Comparison of ENCODE assay signal across 16 mouse cellular contexts in the genomic region with DNA sequence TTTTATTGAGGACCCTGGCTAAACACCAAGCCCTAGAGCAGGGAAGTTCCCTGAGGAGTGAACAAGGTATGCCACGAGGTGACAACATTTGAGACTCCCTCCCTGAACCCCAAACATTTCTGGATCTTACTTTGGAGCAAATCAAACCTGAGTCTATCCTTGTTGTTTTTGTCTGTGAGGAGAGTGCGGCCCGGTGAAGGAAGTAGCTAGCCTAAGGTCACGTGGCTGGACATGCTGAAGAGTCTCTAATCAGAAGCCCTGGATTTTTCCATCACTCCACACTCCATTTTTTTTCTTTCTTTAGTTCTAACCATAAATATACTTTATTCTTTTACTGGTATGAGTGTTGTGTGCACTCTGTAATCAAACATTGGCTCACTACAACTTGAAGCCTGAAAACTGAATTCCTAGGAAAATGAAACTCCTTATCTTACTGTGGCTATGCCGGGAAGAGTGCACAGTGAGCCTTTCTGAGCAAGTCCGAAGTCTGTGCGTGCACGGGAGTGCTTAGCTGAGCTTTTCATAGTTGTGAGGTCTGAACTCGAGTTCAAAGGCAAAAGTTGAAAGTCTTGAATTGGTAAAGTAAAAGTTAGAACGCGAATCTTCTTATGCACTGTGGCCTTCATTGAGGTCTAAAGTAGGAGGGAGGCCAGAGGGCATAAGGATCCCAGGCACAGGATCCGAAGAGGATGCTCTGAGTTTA. TPM values are rescaled to one million over a fixed set of nuclear protein-coding genes. Genes with fewer than 3 reads are reported as not detected.
DNase-seq lines count a peak whose midpoint lies in the region; ATAC-seq and TF ChIP-seq lines count a peak whose summit lies in the region.
"Had no signal": no experiment of that assay in that cellular context is flagged by ENCODE, and none has a peak within 500 bp of the region (broad histone marks: within the 10 kb centered on the region; RNA-seq: fewer than 3 reads in every experiment).

No protein-coding gene starts in this region.

- H3K4me2 ChIP-seq in liver, embryonic 12.5 days = no peak overlapping the region
- no peak overlapping the region for H3K4me2 ChIP-seq in intestine, postnatal 0 days (replicated peaks; ENCODE audit: low read depth)
- H3K4me2 ChIP-seq in stomach, postnatal 0 days (replicated peaks; ENCODE audit: low read depth) = no peak overlapping the region
- H3K4me2 ChIP-seq: heart, embryonic 12.5 days; hindbrain, embryonic 12.5 days; midbrain, embryonic 15.5 days had no signal

- H3K9me3 ChIP-seq in liver, embryonic 12.5 days (replicated peaks) = no peaks in the 10 kb centered on the region
- H3K9me3 ChIP-seq in intestine, postnatal 0 days (ENCODE audit: control insufficient read depth) = no peaks in the 10 kb centered on the region
- no peaks in the 10 kb centered on the region for H3K9me3 ChIP-seq in stomach, postnatal 0 days (ENCODE audit: control insufficient read depth, low read length)
- H3K9me3 ChIP-seq: heart, embryonic 12.5 days; hindbrain, embryonic 12.5 days; midbrain, embryonic 15.5 days had no signal

- 47% methylated on average over 12 of the region's 12 CpGs for WGBS in liver, adult 2 months
- 68% methylated on average over 12 of the region's 12 CpGs for WGBS in liver, embryonic 12.5 days (ENCODE audit: insufficient replicate concordance)
- 43% methylated on average over 12 of the region's 12 CpGs for WGBS in intestine, postnatal 0 days
- 79% methylated on average over 12 of the region's 12 CpGs for WGBS in stomach, postnatal 0 days

- no peak for TF ChIP-seq POLR2A in liver, adult 2 months (IDR thresholded peaks at IDR 0.05; ENCODE audit: extremely low read depth, insufficient read depth, low read length)

- H3K27me3 ChIP-seq in liver, adult 2 months (ENCODE audit: control insufficient read depth, insufficient read depth, low read length) = no peaks in the 10 kb centered on the region
- H3K27me3 ChIP-seq in liver, embryonic 12.5 days (replicated peaks) = no peaks in the 10 kb centered on the region
- no peaks in the 10 kb centered on the region for H3K27me3 ChIP-seq in intestine, postnatal 0 days (replicated peaks; ENCODE audit: control insufficient read depth, insufficient read depth, low read length)
- no peaks in the 10 kb centered on the region for H3K27me3 ChIP-seq in stomach, postnatal 0 days (ENCODE audit: control insufficient read depth, insufficient read depth, low read length)
- H3K27me3 ChIP-seq: heart, embryonic 12.5 days; hindbrain, embryonic 12.5 days; midbrain, embryonic 15.5 days had no signal

- DNase-seq in liver, adult 2 months (ENCODE audit: extremely low read depth, low read depth, low spot score) = peak; percentile 78
- DNase-seq in kidney, postnatal 25 days = peak; percentile 62 to 81
- peak; percentile 13 for DNase-seq in stomach, postnatal 0 days (ENCODE audit: low spot score)
- no peak for DNase-seq in embryo, embryonic 10 days (ENCODE audit: low spot score)
- no peak for DNase-seq in cerebellum, adult 11 months
- DNase-seq: cerebellum, adult 9-11 months; retina, postnatal 1 day; right cerebral cortex, postnatal 4 days; thymus, postnatal 14 days had no signal

- H3K9ac ChIP-seq in liver, adult 2 months (ENCODE audit: low read depth, low read length) = no peak overlapping the region
- no peak overlapping the region for H3K9ac ChIP-seq in liver, embryonic 12.5 days
- H3K9ac ChIP-seq in intestine, postnatal 0 days (ENCODE audit: low read depth, low read length) = no peak overlapping the region
- H3K9ac ChIP-seq in stomach, postnatal 0 days (ENCODE audit: low read length) = no peak overlapping the region
- H3K9ac ChIP-seq: heart, embryonic 12.5 days; hindbrain, embryonic 12.5 days; midbrain, embryonic 15.5 days had no signal

- H3K27ac ChIP-seq in liver, adult 2 months (replicated peaks; ENCODE audit: insufficient read depth, low read depth, low read length) = peak overlapping the region; percentile 60
- no peak overlapping the region; the same call in 1 of the 2 replicates for H3K27ac ChIP-seq in liver, embryonic 12.5 days
- peak overlapping the region; percentile 80 for H3K27ac ChIP-seq in intestine, postnatal 0 days (ENCODE audit: low read depth, low read length)
- H3K27ac ChIP-seq in stomach, postnatal 0 days (replicated peaks) = 0 out of 2 replicates have a peak overlapping the region, but pooled peaks have one; percentile 31
- H3K27ac ChIP-seq: hindbrain, embryonic 12.5 days; midbrain, embryonic 15.5 days had no signal

- no peak for TF ChIP-seq CTCF in liver, adult 2 months (IDR thresholded peaks at IDR 0.05; ENCODE audit: low read depth, low read length)
- no peak for TF ChIP-seq CTCF in intestine, postnatal 0 days (IDR thresholded peaks at IDR 0.05; ENCODE audit: low read depth)
- TF ChIP-seq CTCF in stomach, postnatal 0 days (IDR thresholded peaks at IDR 0.05; ENCODE audit: low read depth) = no peak

- peaks cover 30% of the 10 kb centered on the region for H3K4me1 ChIP-seq in liver, adult 2 months (ENCODE audit: control insufficient read depth, insufficient read depth, low read length)
- no peaks in the 10 kb centered on the region for H3K4me1 ChIP-seq in liver, embryonic 12.5 days
- no peaks in the 10 kb centered on the region; the same call in 1 of the 2 replicates for H3K4me1 ChIP-seq in intestine, postnatal 0 days (replicated peaks; ENCODE audit: control insufficient read depth, insufficient read depth, low read length)
- H3K4me1 ChIP-seq in stomach, postnatal 0 days (replicated peaks; ENCODE audit: control insufficient read depth, insufficient read depth) = no peaks in the 10 kb centered on the region
- H3K4me1 ChIP-seq: hindbrain, embryonic 12.5 days; midbrain, embryonic 15.5 days had no signal

- no peak for ATAC-seq in liver, embryonic 12.5 days
- peak; percentile 59 for ATAC-seq in intestine, postnatal 0 days
- no peak for ATAC-seq in stomach, postnatal 0 days (ENCODE audit: low FRiP score, low TSS enrichment)
- ATAC-seq: forebrain, embryonic 14.5 days; inflammation-experienced regulatory T-cells, adult 6 months; midbrain, embryonic 15.5 days had no signal

- H3K36me3 ChIP-seq in liver, adult 2 months (ENCODE audit: control insufficient read depth, insufficient read depth, low read length) = no peaks in the 10 kb centered on the region
- H3K36me3 ChIP-seq in liver, embryonic 12.5 days = no peaks in the 10 kb centered on the region
- no peaks in the 10 kb centered on the region for H3K36me3 ChIP-seq in intestine, postnatal 0 days (ENCODE audit: control insufficient read depth, insufficient read depth)
- H3K36me3 ChIP-seq in stomach, postnatal 0 days (ENCODE audit: control insufficient read depth, insufficient read depth, low read length) = no peaks in the 10 kb centered on the region
- H3K36me3 ChIP-seq: hindbrain, embryonic 12.5 days; midbrain, embryonic 15.5 days had no signal

- no peak overlapping the region for H3K4me3 ChIP-seq in liver, adult 2 months (ENCODE audit: insufficient read depth, low read depth, low read length)
- no peak overlapping the region for H3K4me3 ChIP-seq in liver, embryonic 12.5 days
- no peak overlapping the region for H3K4me3 ChIP-seq in intestine, postnatal 0 days (ENCODE audit: low read depth, low read length)
- H3K4me3 ChIP-seq in stomach, postnatal 0 days (ENCODE audit: low read depth, low read length) = no peak overlapping the region
- H3K4me3 ChIP-seq: heart, embryonic 12.5 days; hindbrain, embryonic 12.5 days; midbrain, embryonic 15.5 days had no signal

- TF ChIP-seq EP300 in stomach, postnatal 0 days (optimal IDR thresholded peaks at IDR 0.05) = no peak

- H3K79me2 ChIP-seq in liver, adult 2 months (ENCODE audit: control insufficient read depth, insufficient read depth, low read length) = no peaks in the 10 kb centered on the region

RNA-seq across cellular contexts. Expression of gene Atp1b1, which starts 41.3 kb away (rescaled TPM):
- total RNA-seq in liver, adult 2 months (2014; rRNA removed) = 30.5 and 39.1 TPM in 2 replicates
- polyA plus RNA-seq in liver, adult 2 months (2012; rRNA removed) = 22.4 and 26.0 TPM in 2 replicates
- polyA plus RNA-seq in liver, embryonic 12.5 days (2016; fragmentation: Nextera tagmentation; extraction: Ambion mirVana) = 11.4 and 12.8 TPM in 2 replicates
- polyA plus RNA-seq in intestine, postnatal 0 days (2015; fragmentation: Nextera tagmentation; extraction: Ambion mirVana) = 227 and 233 TPM in 2 replicates
- 213 and 222 TPM in 2 replicates for polyA plus RNA-seq in stomach, postnatal 0 days (2015; fragmentation: Nextera tagmentation; extraction: Ambion mirVana)

Comparison
In these comparisons a context has a peak if more than half of its experiments do, and no peak if none do; other contexts are left out.
1. DNase-seq: peak in liver, adult 2 months (single experiment), kidney, postnatal 25 days (2 of 2) and stomach, postnatal 0 days (single experiment); none in embryo, embryonic 10 days (single experiment) and cerebellum, adult 11 months (single experiment).